Mouse (Mus musculus) C3H10T1/2 (cell line): ENCODE results near the gene Gm42906. TPM values are rescaled to one million over a fixed set of nuclear protein-coding genes. Genes with fewer than 3 reads are reported as not detected.

ENCODE experiments used
- polyA plus RNA-seq, 2 experiments: library from polyadenylated mRNA; unstranded; fragments of >200 nt; fragmentation: generic; extraction: Trizol; gene quantifications; one replicate each; pipeline ENCODE4 v1.2.1; 2012; ENCODE audit warnings: missing spikeins in 2 of 2

The Gm42906 gene
- polyA plus RNA-seq, result not detected

GRCm38 (mm10) chr5:151428113-151428756, at the start of gene Gm42906:
TSS of gene Gm42906 (minus strand) at chr5:151428163.

GRCm38 (mm10) chr5:151233400-151234031, 194.4 kb downstream of the Gm42906 start, which contains the start of gene Stard13:
TSS of gene Stard13 (minus strand) at chr5:151233836.

Other genes with a start within 250 kb of the Gm42906 start
- 1 to 10 TPM in 1 of 2 experiments, under 1 TPM in 1; 0.30 to 3.7 TPM for gene Stard13, start 194.3 kb downstream of the Gm42906 start, polyA plus RNA-seq
- gene Vmn2r18, start 177.9 kb upstream of the Gm42906 start, polyA plus RNA-seq, result under 1 TPM in 1 of 2 experiments, not detected in 1; 0.01 TPM
- gene Rfc3, start 223.1 kb upstream of the Gm42906 start, polyA plus RNA-seq, result 10 to 100 TPM; 30.6 to 52.2 TPM